Mouse (Mus musculus) cerebellum, adult 11-12 months (tissue): ENCODE measurements at regions not wholly inside any gene's neighbourhood (a gene's known extent, or its start where the extent isn't known, plus 50 kb on each side); places are given as distances from the start of the nearest gene placed in this dataset.

Experiments used
- DNase-seq: peaks from one replicate; pipeline ENCODE4 v3.0.0; 2022

GRCm38 (mm10) chrX:7474831-7475230, 98.6 kb upstream of the Foxp3 start:
- DNase-seq = peak; percentile 67

- DNase-seq = peak; percentile 53
Observed at GRCm38 (mm10) chrX:7473814-7474213, 98.2 kb upstream of the Usp27x start.

DNA sequence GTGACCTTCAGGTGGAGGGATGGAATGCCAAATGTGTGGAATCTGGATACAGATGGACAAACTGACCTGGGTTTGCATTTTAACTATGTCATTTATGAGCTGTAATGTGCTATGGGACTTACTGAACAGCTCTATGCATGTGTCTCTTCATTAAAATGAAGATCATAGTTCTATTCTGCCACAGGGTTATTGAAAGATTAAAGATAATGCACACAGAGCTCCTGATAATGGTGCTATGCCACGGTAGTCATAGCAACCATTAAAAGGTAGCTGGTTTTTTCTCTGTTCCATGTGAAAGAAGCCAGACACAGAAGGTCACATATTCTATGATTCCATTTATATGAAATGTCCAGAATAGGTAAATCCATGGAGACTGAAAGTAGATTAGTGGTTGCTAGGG, 94.2 kb upstream of the Usp27x start:
- no peak for DNase-seq

DNA sequence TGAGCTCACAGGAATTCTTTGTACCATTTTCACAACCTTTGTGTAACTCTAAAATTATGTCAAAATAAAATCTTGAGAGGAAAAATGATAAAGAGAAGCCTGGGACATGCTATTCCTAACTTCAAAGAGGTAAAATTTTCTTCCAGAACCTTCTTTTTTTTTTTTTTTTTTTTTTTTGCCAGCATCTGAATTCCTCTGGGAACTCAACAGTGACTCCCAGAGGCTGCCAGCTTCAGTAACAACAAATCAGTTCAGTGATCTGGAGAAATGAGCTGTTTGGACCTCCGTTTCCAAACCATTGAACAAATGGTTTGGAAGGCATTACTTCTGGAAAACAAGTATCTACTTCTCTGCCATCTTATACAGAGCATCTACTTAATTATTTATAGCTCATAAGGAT, 92.4 kb upstream of the Usp27x start:
- DNase-seq = no peak

- no peak for DNase-seq
Observed at GRCm38 (mm10) chrX:7456851-7457250, 81.2 kb upstream of the Usp27x start.

GRCm38 (mm10) chrX:7445035-7445434, 69.4 kb upstream of the Usp27x start:
- no peak for DNase-seq

DNA sequence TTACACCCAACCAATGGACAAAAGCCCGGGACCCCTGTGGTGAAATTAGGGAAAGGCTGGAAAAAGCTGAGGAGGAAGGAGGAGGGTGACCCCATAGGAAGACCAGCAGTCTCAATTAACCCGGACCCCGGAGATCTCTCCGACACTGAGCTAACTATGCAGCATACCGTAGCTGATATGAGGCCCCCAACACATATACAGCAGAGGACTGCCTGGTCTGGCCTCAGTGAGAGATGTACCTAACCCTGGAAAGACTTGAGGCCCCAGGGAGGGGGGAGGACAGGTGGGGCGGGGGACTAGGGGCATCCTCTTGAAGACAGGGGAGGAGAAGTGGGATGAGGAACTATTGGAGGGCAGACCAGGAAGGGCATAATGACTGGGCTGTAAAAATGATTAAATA, 69.0 kb upstream of the Usp27x start:
- DNase-seq = no peak

GRCm38 (mm10) chrX:7443996-7444421, 68.4 kb upstream of the Usp27x start:
- no peak for DNase-seq

DNA sequence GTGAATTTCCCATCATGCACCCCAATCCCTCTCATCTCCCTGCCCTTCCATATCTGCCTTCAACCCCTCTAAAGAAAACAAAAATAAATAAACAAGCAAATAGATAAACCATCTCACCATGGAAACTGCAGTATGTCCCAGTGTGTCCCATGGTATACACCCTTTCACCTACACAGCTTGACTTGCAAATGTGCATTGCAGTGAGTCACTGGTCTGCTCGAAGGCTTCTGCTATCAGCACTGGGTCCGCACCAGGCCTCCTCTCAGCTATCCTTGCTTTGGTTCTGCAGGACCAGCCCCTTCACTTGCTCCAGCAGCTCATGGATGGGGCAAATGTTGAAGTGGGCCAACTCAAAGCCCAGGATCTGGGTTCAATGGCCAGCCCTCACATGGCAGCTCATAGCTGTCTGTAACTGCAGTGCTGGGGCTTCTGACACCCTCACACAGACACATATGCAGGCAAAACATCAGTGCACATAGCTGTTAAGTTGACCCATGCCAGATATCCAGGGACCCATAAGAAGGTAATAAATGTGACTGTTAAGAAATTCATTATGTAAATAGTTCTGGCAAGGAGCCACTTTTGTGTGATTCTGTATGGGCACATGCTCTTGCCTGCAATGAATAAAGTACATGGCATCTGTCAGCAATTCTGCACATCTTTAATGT, 59.9 kb upstream of the Usp27x start:
- no peak for DNase-seq

- DNase-seq = no peak
Observed at GRCm38 (mm10) chrX:7434268-7434667, 58.6 kb upstream of the Usp27x start.

GRCm38 (mm10) chrX:7430456-7430855, 54.8 kb upstream of the Usp27x start:
- no peak for DNase-seq

DNA sequence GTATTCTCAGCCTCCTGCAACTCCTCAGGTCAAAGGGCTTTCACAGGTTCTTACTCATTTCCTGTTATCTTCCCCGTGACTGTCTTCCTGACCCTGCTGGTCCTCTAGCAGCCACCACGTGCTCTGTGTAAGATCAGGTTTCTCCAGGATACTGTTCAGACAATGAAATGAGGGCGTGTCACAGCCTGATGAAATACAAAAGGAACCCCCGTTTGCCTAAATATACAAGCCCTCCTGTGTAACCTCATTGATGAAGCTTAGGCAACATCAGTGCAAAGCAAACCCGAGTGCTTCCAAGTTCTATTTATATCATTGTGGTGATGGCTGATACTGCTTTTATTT, 53.9 kb upstream of the Usp27x start:
- DNase-seq = no peak

DNA sequence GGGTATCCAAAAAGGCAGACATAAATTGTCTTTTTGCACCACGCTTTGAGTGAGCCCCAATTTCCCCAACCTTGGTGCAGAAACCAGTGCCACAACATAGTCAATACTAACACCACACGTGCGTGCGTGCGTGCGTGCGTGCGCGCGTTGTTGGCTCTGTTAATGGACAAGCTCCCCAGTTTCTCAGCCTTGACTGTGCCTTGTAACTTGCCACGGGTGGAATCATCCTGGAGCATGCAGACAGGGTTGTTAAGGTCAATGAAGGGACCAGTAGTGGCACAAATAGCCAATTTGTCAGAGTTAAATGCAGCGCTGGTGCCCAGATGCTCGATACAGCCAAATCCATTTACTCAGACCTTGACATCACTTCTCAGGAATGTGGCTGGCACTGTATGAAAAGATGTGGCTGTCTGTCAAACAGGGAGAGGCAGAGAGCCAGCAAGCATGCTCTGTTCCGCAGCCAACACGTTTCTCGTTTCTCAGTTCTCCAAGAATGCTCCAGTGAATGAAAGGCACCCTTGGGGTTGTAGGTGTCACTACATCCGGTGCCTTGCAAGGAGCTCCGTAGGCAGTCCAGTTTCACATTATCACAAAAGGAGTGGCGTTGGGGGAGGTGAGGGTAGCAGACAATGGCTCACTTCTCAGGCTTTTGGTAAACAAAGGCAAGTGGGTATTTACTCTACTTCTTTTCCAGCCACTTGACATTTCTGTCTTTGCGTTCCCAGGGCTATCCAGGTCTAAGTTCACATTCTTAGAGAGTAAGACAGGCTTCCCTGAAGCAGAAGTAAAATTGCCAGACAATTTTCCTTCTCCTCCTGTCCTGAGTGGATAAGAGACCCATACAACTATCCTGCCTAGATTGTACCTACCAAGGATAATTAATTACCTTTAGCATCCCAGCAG, 53.2 kb upstream of the Usp27x start:
- DNase-seq = no peak
